Mouse (Mus musculus) neutrophil, adult 83 days (primary cell): ENCODE results near the gene Prim2. TPM values are rescaled to one million over a fixed set of nuclear protein-coding genes. Genes with fewer than 3 reads are reported as not detected.

Experiments used
- total RNA-seq, 2 experiments: library from RNA; stranded (reverse); gene quantifications; one replicate each; pipeline ENCODE4 v1.2.4; 2023

Prim2 gene
- 10 to 100 TPM; 21.6 to 22.4 TPM for total RNA-seq

GRCm38 (mm10) chr1:33669708-33670141 is at the start of gene Prim2:
Prim2 (minus strand) TSS chr1:33669795.

Other genes with a start within 250 kb of the Prim2 start
- 10 to 100 TPM in 1 of 2 experiments, 1 to 10 TPM in 1; 6.0 to 11.7 TPM for gene Rab23, start 50.1 kb upstream of the Prim2 start, total RNA-seq
- gene Bag2, start 88.0 kb upstream of the Prim2 start, total RNA-seq, result 1 to 10 TPM; 3.6 to 5.0 TPM
- gene Zfp451, start 144.8 kb upstream of the Prim2 start, total RNA-seq, result 10 to 100 TPM; 15.1 to 17.3 TPM
- gene Bend6, start 238.0 kb upstream of the Prim2 start, total RNA-seq, result under 1 TPM in 1 of 2 experiments, not detected in 1; 0.46 TPM
- 1 to 10 TPM; 2.0 to 3.4 TPM for gene Dst, start 238.4 kb upstream of the Prim2 start, total RNA-seq